Mouse (Mus musculus) intestine, embryonic 15.5 days (tissue): ENCODE data around the gene Serpini1. TPM values are rescaled to one million over a fixed set of nuclear protein-coding genes. Genes with fewer than 3 reads are reported as not detected.
"Not testable (repeated sequence)": the region's sequence is repeated elsewhere in the genome, so short reads cannot be mapped to it uniquely, and the experiment has no call there.

Experiments
- ATAC-seq: fragments of 200-750 bp; cut with Nextera tagmentation; 2 replicates; pipeline ENCODE4 v1.8.0; 2017; ENCODE audit warnings: moderate TSS enrichment, moderate library complexity
- H3K27ac ChIP-seq: fragments of 300-500 bp; sonication (generic); 2 replicates; pipeline ENCODE4 v1.5.1; 2015; ENCODE audit warnings: mild to moderate bottlenecking, inconsistent platforms
- H3K27me3 ChIP-seq: fragments of 300-500 bp; sonication (generic); replicated peaks from 2 replicates; pipeline ENCODE4 v1.6.1; 2015; ENCODE audit warnings: inconsistent platforms
- H3K36me3 ChIP-seq: fragments of 300-500 bp; sonication (generic); 2 replicates; pipeline ENCODE4 v1.6.1; 2015; ENCODE audit warnings: inconsistent platforms
- H3K4me1 ChIP-seq: fragments of 300-500 bp; sonication (generic); replicated peaks from 2 replicates; pipeline ENCODE4 v1.6.1; 2015; ENCODE audit warnings: inconsistent platforms
- H3K4me2 ChIP-seq: fragments of 300-500 bp; sonication (generic); replicated peaks from 2 replicates; pipeline ENCODE4 v1.6.1; 2015; ENCODE audit warnings: mild to moderate bottlenecking, inconsistent platforms
- H3K4me3 ChIP-seq: fragments of 300-500 bp; sonication (generic); replicated peaks from 2 replicates; pipeline ENCODE4 v1.5.1; 2015; ENCODE audit warnings: inconsistent platforms
- H3K9ac ChIP-seq: fragments of 300-500 bp; sonication (generic); 2 replicates; pipeline ENCODE4 v1.6.1; 2015; ENCODE audit warnings: inconsistent platforms
- H3K9me3 ChIP-seq: fragments of 300-500 bp; sonication (generic); 2 replicates; pipeline ENCODE4 v1.6.1; 2016; ENCODE audit warnings: inconsistent platforms
- WGBS: fragments of 180-500 bp; shearing (Covaris S2); methylation state at CpG from one replicate; pipeline ENCODE4 v1.1.7; 2015; 5-methylcytosine and 5-hydroxymethylcytosine counted together
- polyA plus RNA-seq: library from polyadenylated mRNA; unstranded; fragments of >200 nt; fragmentation: Nextera tagmentation; extraction: Ambion mirVana; gene quantifications from 2 replicates; pipeline ENCODE4 v1.2.1, GENCODE M21; 2015

The Serpini1 gene
- polyA plus RNA-seq, 1 experiment from 2014 or later, result 34.7 TPM

GRCm38 (mm10) chr3:75648226-75648625 lies 90.9 kb downstream of the Serpini1 start:
- H3K4me2 ChIP-seq, result no peak overlapping the region
- no peak overlapping the region for H3K4me3 ChIP-seq
- no peaks in the 10 kb centered on the region for H3K4me1 ChIP-seq
- H3K27me3 ChIP-seq, result no peaks in the 10 kb centered on the region
- WGBS, result 90% methylated on average over 1 of the region's 1 CpGs
- H3K36me3 ChIP-seq, result no peaks in the 10 kb centered on the region
- no peaks in the 10 kb centered on the region for H3K9me3 ChIP-seq
- ATAC-seq, result no peak
- no peak overlapping the region for H3K27ac ChIP-seq
- no peak overlapping the region for H3K9ac ChIP-seq

- WGBS, result 61% methylated on average over 4 of the region's 4 CpGs
- H3K27me3 ChIP-seq, ATAC-seq, H3K4me1 ChIP-seq, H3K9me3 ChIP-seq, H3K9ac ChIP-seq, H3K4me3 ChIP-seq, H3K27ac ChIP-seq, H3K4me2 ChIP-seq, H3K36me3 ChIP-seq: not testable (repeated sequence)
Observed at GRCm38 (mm10) chr3:75650416-75651154, 93.2 kb downstream of the Serpini1 start.

DNA sequence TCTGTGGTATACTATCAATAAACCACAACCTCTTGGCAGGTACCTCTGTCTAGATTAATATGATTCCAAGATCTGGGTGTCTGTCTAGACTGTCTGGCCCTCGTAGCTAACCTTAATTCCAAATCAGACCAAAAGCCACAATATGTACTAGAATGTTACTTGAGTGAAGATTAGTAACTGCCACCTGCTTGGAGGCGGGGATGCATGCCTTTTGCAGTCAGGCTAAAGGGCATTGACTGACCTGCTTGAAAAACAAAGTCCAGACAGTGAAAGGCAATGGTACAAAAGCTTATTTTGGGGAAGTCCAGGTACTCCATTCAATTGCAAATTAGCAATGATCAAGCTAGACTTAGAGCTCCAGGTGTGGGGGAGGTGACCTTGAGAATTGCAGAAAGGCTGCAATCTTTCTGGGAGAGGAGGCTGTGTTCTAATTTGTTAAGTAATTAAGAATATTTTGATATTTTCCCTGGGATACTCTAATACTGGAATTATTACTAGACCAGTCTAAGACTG lies 94.3 kb downstream of the Serpini1 start:
- H3K27ac ChIP-seq, result no peak overlapping the region
- no peaks in the 10 kb centered on the region for H3K9me3 ChIP-seq
- no peaks in the 10 kb centered on the region for H3K27me3 ChIP-seq
- ATAC-seq, result no peak
- H3K4me1 ChIP-seq, result no peaks in the 10 kb centered on the region
- no peaks in the 10 kb centered on the region for H3K36me3 ChIP-seq
- 73% methylated on average over 2 of the region's 2 CpGs for WGBS
- H3K4me2 ChIP-seq, result no peak overlapping the region
- no peak overlapping the region for H3K9ac ChIP-seq
- no peak overlapping the region for H3K4me3 ChIP-seq

DNA sequence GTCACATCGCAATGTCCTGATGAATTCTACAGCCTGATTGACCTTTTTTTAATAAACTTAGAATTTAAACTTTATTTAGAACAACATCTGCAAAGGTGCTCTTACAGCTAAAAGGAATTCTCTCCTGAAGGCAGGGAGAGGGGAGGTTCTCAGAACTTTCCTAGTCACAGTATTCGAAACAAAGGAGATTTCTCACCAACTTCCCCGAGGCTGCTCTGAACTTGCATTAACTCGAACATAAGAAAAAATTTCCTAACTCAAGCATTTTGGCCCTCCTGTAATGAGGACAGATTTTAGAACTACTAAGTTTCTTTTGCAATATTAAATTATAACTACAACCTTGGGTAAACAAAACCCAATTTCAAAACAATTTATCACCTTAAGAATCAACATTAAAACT lies 96.6 kb downstream of the Serpini1 start:
- H3K4me3 ChIP-seq, H3K27me3 ChIP-seq, H3K36me3 ChIP-seq, H3K4me1 ChIP-seq, H3K27ac ChIP-seq, H3K9me3 ChIP-seq, ATAC-seq, H3K4me2 ChIP-seq, H3K9ac ChIP-seq: not testable (repeated sequence)
- WGBS, result 69% methylated on average over 4 of the region's 4 CpGs

DNA sequence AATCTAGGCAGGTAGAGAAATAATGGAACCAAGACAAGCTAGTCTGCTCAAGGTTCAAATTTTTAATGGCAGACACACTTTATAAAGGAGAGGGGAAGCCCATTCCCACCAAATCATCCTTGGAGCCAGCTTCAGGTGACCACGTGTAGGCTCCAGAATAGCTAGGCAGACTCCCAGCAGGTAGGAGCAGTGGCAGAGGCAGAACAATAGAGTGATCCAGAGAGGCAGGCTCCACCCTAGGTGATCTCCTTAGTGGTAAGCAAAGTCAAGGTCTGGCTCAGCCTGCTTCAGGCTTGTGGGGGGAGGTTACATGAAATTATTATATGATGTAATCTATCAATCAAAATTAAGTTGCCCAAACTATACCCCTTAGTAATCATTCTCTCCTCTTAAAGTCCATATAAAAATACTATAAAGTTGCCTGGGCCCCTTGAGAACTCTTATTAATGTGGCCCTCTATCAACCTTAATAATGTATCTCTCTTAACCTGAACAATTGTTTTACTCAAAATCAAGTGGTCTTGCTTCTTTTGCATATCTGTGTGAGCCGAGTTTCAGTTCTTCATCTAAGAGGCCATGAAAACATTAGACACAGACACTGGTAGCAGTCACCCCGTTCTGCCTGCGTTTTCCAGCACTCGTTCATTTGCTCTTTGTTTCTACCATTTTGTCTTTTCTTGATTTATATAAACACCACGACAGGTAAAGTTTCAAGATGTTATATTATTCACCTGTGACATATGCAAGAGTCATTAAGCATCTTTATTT lies 98.4 kb downstream of the Serpini1 start:
- Histone ChIP-seq H3K27me3 (no peaks in the 10 kb centered on the region), H3K27ac (no peak overlapping the region), H3K4me1 (no peaks in the 10 kb centered on the region), H3K36me3 (no peaks in the 10 kb centered on the region), H3K4me3 (no peak overlapping the region), H3K4me2 (no peak overlapping the region), H3K9me3 (no peaks in the 10 kb centered on the region), H3K9ac (no peak overlapping the region)
- 73% methylated on average over 6 of the region's 6 CpGs for WGBS
- no peak for ATAC-seq

DNA sequence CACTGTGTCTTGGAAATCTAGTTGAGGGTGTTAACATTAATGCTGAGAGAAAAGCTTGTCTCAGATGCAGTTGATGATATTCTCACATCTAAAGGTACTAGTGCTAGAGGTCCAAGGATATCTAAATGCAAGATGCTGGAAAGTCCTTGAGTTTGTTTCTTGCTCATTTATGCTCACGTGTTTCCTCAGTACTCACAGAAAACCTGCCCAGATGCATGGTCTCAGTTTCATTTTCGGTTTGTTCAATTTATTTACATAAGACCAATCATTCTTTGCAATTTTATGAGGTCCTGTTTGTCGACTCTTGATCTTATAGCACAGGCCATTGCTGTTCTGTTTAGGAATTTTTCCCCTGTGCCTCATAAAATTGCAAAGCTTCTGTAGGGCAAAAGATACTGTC lies 109.6 kb downstream of the Serpini1 start:
- Histone ChIP-seq H3K9ac (no peak overlapping the region), H3K36me3 (no peaks in the 10 kb centered on the region), H3K27ac (no peak overlapping the region), H3K4me2 (no peak overlapping the region), H3K9me3 (no peaks in the 10 kb centered on the region), H3K27me3 (no peaks in the 10 kb centered on the region), H3K4me1 (no peaks in the 10 kb centered on the region), H3K4me3 (no peak overlapping the region)
- ATAC-seq, result no peak
- WGBS, result 63% methylated on average over 3 of the region's 3 CpGs

DNA sequence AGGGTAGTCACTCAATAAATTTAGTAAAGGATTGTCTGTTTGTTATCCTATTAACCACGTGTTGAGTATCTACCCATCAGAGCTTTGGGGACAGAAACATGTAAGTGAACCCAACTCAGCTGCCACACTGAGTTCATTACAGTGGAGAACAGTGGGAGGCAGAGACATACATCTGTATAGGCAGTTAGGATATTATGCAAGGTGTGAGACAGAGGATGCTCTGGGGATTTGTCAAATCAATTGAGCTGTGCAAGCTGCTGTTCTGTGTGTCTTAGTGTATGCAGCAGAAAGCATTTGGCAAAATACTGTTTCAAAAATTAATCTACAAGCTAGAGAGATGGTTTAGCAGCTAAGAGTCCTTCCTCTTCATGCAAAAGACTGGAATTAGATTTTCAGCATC lies 113.1 kb downstream of the Serpini1 start:
- Histone ChIP-seq H3K27me3 (no peaks in the 10 kb centered on the region), H3K4me2 (no peak overlapping the region), H3K9ac (no peak overlapping the region), H3K9me3 (no peaks in the 10 kb centered on the region), H3K4me3 (no peak overlapping the region), H3K4me1 (no peaks in the 10 kb centered on the region), H3K27ac (no peak overlapping the region), H3K36me3 (no peaks in the 10 kb centered on the region)
- no peak for ATAC-seq
- 49% methylated on average over 1 of the region's 1 CpGs for WGBS

DNA sequence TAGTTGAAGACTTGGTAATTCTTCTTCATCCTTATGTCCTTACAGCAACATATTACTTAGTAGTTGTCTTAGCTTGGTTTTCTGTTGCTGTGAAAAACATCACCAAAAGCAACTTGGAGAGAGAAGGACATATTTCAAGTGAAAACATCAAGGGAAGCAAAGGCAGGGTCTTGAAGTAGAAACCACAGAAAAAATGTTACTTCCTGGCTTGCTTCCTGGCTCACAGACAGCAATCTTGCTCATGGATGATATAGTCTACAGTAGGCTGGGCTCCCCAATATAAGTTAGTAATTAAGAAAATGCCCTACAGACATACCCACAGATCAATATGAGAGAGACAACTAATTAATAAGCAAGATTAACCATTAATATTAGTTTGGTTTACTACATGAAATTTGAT lies 125.5 kb downstream of the Serpini1 start:
- H3K9me3 ChIP-seq, result no peaks in the 10 kb centered on the region
- H3K4me2 ChIP-seq, result no peak overlapping the region
- no peak overlapping the region for H3K27ac ChIP-seq
- no peaks in the 10 kb centered on the region for H3K4me1 ChIP-seq
- H3K4me3 ChIP-seq, result no peak overlapping the region
- no peak overlapping the region for H3K9ac ChIP-seq
- no peaks in the 10 kb centered on the region for H3K36me3 ChIP-seq
- no peaks in the 10 kb centered on the region for H3K27me3 ChIP-seq
- no peak for ATAC-seq

- Histone ChIP-seq H3K4me3 (no peak overlapping the region), H3K27me3 (no peaks in the 10 kb centered on the region), H3K27ac (no peak overlapping the region), H3K9ac (no peak overlapping the region), H3K4me2 (no peak overlapping the region), H3K36me3 (no peaks in the 10 kb centered on the region), H3K4me1 (no peaks in the 10 kb centered on the region), H3K9me3 (no peaks in the 10 kb centered on the region)
- no peak for ATAC-seq
- 65% methylated on average over 2 of the region's 2 CpGs for WGBS
Observed at GRCm38 (mm10) chr3:75686775-75687174, 129.4 kb downstream of the Serpini1 start.

DNA sequence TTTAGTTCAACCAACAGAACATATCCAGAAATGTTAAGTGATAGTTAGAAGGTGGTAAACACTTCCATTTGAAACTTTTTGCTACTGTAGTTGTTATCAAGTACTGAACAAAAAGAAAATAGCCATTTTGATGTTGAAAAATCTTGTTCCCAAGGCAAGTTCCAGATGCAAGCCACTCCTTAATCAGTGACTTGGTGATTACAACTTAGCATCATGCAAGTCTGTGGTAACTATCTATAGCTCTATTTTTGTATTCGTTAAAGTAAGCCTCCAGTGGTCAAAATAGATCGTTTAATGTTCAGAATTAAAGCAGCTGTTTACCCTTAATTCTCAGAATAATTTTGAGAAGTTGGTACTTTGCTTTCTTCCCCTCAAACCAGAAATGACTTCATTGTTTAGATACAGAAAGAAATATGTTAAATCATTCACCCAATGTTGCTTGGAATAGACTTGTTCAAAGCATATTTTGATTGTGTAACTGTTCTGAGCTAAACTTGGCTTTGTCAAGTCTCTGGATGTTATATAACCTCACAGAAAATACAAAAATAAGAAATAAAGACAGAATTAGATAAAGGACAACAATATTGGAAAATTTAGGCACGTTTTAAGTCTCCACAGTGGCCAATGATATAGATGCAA lies 130.0 kb downstream of the Serpini1 start:
- 68% methylated on average over 3 of the region's 3 CpGs for WGBS
- H3K9me3 ChIP-seq, result no peaks in the 10 kb centered on the region
- H3K4me3 ChIP-seq, result no peak overlapping the region
- H3K27me3 ChIP-seq, result no peaks in the 10 kb centered on the region
- no peak overlapping the region for H3K4me2 ChIP-seq
- H3K4me1 ChIP-seq, result no peaks in the 10 kb centered on the region
- no peaks in the 10 kb centered on the region for H3K36me3 ChIP-seq
- no peak overlapping the region for H3K9ac ChIP-seq
- no peak overlapping the region for H3K27ac ChIP-seq
- ATAC-seq, result no peak

- H3K9ac ChIP-seq, result no peak overlapping the region
- no peak for ATAC-seq
- H3K4me2 ChIP-seq, result no peak overlapping the region
- no peaks in the 10 kb centered on the region for H3K36me3 ChIP-seq
- no peaks in the 10 kb centered on the region for H3K9me3 ChIP-seq
- H3K4me1 ChIP-seq, result no peaks in the 10 kb centered on the region
- H3K4me3 ChIP-seq, result no peak overlapping the region
- H3K27ac ChIP-seq, result no peak overlapping the region
- no peaks in the 10 kb centered on the region for H3K27me3 ChIP-seq
Observed at GRCm38 (mm10) chr3:75690321-75690720, 133.0 kb downstream of the Serpini1 start.

- Histone ChIP-seq H3K4me2 (no peak overlapping the region), H3K4me1 (no peaks in the 10 kb centered on the region), H3K36me3 (no peaks in the 10 kb centered on the region), H3K4me3 (no peak overlapping the region), H3K9ac (no peak overlapping the region), H3K9me3 (no peaks in the 10 kb centered on the region), H3K27ac (no peak overlapping the region), H3K27me3 (no peaks in the 10 kb centered on the region)
- ATAC-seq, result no peak
- 64% methylated on average over 1 of the region's 1 CpGs for WGBS
Observed at GRCm38 (mm10) chr3:75692088-75692487, 134.7 kb downstream of the Serpini1 start.
